Mouse (Mus musculus): Measurements from ENCODE around the gene Tuba1a. TPM values are rescaled to one million over a fixed set of nuclear protein-coding genes. Genes with fewer than 3 reads are reported as not detected.

The Tuba1a gene
- 915 and 964 TPM in 2 replicates for polyA plus RNA-seq (2015; fragmentation: Nextera tagmentation; extraction: Ambion mirVana)

DNA sequence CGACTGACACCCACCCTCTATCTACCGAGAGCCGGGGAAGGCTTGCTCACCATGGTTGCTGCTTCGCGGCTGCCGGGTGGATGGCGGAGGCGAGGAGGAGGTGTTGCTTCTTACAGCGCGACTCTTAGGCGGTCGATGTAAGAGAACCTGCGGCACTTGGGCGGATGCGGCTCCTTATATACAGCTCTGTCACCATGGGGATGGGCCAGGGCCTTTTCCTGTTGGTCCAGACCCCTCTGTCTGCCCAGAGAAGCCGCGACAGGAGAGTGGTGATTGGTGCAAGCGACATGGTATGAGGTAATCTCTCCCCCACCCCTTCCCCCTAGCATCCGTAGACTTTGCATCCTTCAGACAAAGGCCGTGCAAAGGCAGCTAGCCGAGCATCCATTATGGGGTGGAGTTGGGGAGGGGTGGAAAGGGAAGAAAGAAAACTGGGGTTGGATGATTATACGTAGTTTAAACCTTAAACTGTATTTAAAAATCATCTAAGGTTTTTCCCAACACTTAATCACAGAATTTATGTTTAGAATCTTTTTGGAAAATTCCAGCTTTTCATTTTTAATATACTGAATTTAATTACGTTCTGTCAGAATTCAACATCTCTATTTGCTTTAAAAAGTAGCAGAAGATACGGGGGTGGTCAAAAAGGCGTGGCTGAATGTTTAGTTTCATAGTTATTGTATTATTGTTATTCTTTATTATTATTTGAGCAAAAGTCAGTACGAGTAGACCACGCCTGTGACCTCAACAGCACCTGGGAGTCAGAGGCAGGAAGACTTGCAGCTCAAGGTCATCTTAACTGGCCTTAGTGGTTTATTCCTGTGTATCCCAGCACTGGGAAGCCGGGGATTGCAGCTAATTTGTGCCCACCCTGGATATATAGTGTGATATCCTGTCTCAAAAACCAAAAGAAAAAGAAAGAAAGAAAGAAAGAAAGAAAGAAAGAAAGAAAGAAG, at the start of gene Tuba1a, which contains the start of gene Gm49450:
TSS of gene Tuba1a (minus strand) at position 303 of the 956 bp plus-strand sequence.
TSS of gene Gm49450 (minus strand) at position 151 of the 956 bp plus-strand sequence.
- peaks cover 5% of the 10 kb centered on the region; the same call in 1 of the 2 replicates for H3K4me1 ChIP-seq
- 5% methylated on average over 28 of the region's 28 CpGs for WGBS
- ATAC-seq (ENCODE audit: insufficient read depth, low FRiP score, low read depth), result peak; percentile 97
- peak within 1 kb of the TSS; percentile 76 for H3K4me3 ChIP-seq (replicated peaks)
- no peaks in the 10 kb centered on the region for H3K9me3 ChIP-seq
- H3K36me3 ChIP-seq, result no peaks in the 10 kb centered on the region
- peak within 1 kb of the TSS; percentile 62 for H3K4me2 ChIP-seq
- peak within 1 kb of the TSS; percentile 82 for H3K9ac ChIP-seq
- peak within 1 kb of the TSS; percentile 97 for H3K27ac ChIP-seq
- H3K27me3 ChIP-seq (replicated peaks), result no peaks in the 10 kb centered on the region

DNA sequence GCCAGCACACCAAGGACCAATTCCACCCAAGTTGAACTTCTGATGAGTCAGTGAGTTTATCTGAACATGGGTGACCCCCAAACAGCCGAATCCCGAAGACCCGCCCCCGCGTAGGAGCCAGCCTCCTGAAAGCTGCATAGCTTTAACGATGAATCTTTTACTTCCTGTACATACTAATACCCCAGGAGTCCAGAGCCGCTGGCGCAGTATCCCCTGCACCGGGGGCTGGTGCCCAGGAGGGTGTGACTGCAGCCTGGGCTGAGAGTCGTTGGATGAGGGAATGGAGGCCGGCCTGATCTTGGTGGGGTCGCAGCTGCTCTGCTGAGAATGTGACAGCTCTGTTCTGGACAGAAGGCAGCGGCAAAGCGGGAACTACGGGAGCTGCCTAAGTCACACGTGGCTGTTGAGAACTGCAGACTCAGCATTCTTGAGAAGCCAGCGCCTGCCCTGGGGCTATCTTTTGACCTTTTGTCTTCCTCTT, 48.0 kb upstream of the Tuba1a start:
- Histone ChIP-seq H3K4me3 (replicated peaks) (peak overlapping the region; percentile 24; the same call in 1 of the 2 replicates), H3K36me3 (no peaks in the 10 kb centered on the region), H3K9me3 (no peaks in the 10 kb centered on the region), H3K4me2 (peak overlapping the region; percentile 63), H3K27ac (no peak overlapping the region), H3K4me1 (peaks cover 11% of the 10 kb centered on the region), H3K27me3 (replicated peaks) (no peaks in the 10 kb centered on the region), H3K9ac (no peak overlapping the region)
- WGBS, result 11% methylated on average over 17 of the region's 17 CpGs
- peak; percentile 19; the same call in 1 of the 2 replicates for ATAC-seq (ENCODE audit: insufficient read depth, low FRiP score, low read depth)

DNA sequence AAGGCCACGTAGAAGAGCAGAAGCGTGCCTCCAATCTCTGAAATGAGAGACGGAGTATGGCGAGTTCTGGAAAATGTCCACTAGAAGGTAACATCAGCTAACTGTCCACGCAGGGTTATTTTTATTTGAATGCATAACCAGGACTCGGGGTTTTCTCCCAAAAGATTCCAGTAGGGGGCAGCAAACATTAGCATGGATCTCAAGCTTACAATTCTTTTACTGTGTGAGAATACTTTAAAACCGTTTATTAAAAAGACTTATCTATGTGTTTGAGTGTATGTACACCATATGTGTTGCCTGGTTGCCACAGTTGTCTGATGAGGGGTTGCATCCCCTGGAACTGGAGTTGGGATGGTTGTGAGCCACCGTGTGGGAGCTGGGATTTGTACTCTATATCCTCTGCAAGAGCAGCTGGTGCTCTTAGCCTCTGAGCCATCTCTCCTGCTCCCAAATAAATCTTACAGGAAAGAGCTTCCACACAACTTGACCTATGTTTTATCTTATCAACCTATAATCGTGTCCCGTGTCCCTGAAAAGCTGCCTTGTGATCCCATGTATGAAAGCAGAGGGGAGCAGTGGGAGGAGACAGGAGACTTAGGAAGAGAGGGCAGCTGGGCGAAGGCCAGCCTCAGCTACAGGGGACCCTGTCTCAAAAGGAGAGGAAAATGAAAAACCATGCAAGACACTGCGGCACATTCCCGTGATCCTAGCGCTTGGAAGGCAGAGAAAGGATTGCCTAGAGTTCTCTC, 47.2 kb upstream of the Tuba1a start:
- Histone ChIP-seq H3K27me3 (replicated peaks) (no peaks in the 10 kb centered on the region), H3K27ac (peak overlapping the region; percentile 11; the same call in 1 of the 2 replicates), H3K9me3 (no peaks in the 10 kb centered on the region), H3K4me2 (peak overlapping the region; percentile 63), H3K9ac (no peak overlapping the region), H3K4me1 (peaks cover 11% of the 10 kb centered on the region), H3K4me3 (replicated peaks) (no peak overlapping the region), H3K36me3 (no peaks in the 10 kb centered on the region)
- WGBS, result 42% methylated on average over 14 of the region's 14 CpGs
- no peak for ATAC-seq (ENCODE audit: insufficient read depth, low FRiP score, low read depth)

DNA sequence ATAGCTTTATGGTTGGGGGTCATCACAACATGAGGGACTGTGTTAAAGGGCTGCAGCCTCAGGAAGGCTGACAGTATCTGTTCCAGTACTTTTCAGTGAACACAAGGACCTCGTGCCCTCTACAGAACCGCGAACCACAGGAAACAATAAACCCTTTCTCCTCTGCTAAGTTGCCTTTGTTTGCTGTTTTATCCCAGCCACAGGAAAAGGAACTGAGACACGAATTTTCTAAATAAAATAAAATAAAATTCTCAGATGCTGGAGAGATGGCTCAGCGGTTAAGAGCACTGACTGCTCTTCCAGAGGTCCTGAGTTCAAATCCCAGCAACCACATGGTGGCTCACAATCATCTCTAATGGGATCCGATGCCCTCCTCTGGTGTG, 45.3 kb upstream of the Tuba1a start:
- no peaks in the 10 kb centered on the region for H3K27me3 ChIP-seq (replicated peaks)
- no peaks in the 10 kb centered on the region for H3K9me3 ChIP-seq
- no peak overlapping the region for H3K4me2 ChIP-seq
- no peak overlapping the region for H3K9ac ChIP-seq
- H3K27ac ChIP-seq, result no peak overlapping the region
- H3K4me3 ChIP-seq (replicated peaks), result no peak overlapping the region
- H3K4me1 ChIP-seq, result peaks cover 11% of the 10 kb centered on the region
- no peak for ATAC-seq (ENCODE audit: insufficient read depth, low FRiP score, low read depth)
- WGBS, result 47% methylated on average over 6 of the region's 6 CpGs
- H3K36me3 ChIP-seq, result no peaks in the 10 kb centered on the region

DNA sequence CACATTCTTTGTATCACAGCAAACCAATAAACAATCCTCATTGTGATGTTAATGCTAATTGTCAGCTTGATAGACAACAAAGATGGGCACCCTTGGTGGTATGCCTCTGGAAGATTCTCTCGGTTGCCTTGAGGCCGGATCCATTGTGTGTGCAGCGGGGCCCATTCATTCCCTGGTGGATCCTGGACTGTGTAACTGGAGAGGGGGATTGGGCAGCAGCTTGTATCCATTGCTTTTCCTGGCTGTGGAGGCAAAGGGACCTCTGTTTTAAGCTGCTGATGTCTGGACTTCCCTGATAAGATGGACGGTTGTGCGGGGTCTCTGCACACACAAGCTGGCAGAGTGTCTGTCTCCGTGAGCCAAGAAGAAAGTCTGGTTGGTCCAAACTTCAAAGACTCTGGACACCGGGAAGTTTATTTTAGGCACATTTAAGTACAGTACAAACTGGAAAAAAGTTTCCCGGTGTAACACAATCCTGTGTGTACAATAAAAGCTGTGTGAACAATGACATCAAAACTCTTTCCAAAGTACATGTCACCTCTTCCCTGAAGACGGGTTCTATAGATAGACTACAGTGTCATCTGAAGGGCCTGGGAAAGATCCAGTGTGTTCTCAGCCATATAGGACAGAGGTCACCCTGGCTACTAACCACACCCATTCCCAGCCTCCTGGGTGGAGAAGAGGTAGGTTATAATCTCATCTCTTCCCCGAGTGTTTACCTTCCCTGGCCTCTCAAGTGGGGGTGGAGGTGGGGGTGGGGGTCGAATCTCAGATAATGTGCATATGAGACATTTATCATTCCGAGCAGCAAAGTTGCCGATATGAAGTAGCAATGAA, 44.7 kb upstream of the Tuba1a start:
- Histone ChIP-seq H3K4me1 (peaks cover 11% of the 10 kb centered on the region), H3K4me2 (no peak overlapping the region), H3K27ac (no peak overlapping the region), H3K27me3 (replicated peaks) (no peaks in the 10 kb centered on the region), H3K4me3 (replicated peaks) (no peak overlapping the region), H3K36me3 (no peaks in the 10 kb centered on the region), H3K9ac (no peak overlapping the region), H3K9me3 (no peaks in the 10 kb centered on the region)
- WGBS, result 32% methylated on average over 13 of the region's 13 CpGs
- ATAC-seq (ENCODE audit: insufficient read depth, low FRiP score, low read depth), result no peak

DNA sequence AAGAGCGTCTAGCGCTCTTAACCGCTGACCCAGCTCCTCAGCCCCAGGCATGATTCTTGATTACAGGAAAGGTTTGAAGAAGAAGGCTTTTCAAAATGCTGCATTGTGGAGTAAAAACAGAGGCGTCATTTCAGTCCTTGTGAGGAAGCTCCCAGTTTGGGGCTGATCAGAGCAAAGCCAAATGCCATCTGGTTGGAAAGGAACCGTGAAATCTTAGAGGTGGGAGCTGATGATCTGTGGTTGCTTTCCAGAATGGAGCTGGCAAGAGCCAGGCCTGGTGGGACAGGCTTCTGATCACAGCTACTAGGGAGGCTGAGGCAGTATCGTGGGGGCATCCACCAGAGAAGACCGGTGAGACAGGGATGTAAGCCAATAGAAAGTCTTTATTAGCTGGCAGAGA, 43.3 kb upstream of the Tuba1a start:
- H3K27ac ChIP-seq, result no peak overlapping the region
- H3K4me1 ChIP-seq, result peaks cover 11% of the 10 kb centered on the region
- H3K9me3 ChIP-seq, result no peaks in the 10 kb centered on the region
- no peak for ATAC-seq (ENCODE audit: insufficient read depth, low FRiP score, low read depth)
- 84% methylated on average over 7 of the region's 7 CpGs for WGBS
- no peaks in the 10 kb centered on the region for H3K27me3 ChIP-seq (replicated peaks)
- H3K9ac ChIP-seq, result no peak overlapping the region
- H3K36me3 ChIP-seq, result no peaks in the 10 kb centered on the region
- no peak overlapping the region for H3K4me3 ChIP-seq (replicated peaks)
- H3K4me2 ChIP-seq, result no peak overlapping the region

DNA sequence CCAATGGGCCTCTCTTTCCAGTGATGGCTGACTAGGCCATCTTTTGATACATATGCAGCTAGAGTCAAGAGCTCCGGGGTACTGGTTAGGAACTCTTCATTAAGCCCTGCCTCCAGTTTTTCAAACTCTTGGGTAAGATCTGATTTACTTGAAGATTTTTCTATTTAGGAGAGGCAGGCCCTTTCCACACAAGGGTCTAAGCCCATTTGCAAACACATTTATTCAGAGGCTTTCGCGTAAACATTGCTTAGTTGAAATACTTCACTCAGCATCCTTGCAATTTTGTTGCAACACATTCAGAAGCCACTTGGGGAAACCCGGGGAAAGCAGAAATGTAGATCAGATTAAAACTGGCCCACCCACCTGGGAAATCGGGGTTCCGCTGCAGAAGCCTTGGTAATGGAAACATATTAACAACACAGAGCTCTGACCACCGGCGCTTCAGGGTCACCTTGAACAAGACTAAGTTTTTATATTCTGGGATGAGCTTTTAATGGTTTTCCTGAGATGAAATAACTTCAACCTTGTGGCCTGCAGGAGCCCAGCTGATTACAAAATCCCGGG, 41.5 kb upstream of the Tuba1a start:
- WGBS, result 81% methylated on average over 9 of the region's 9 CpGs
- Histone ChIP-seq H3K4me3 (replicated peaks) (no peak overlapping the region), H3K9me3 (no peaks in the 10 kb centered on the region), H3K4me1 (peaks cover 11% of the 10 kb centered on the region; the same call in 1 of the 2 replicates), H3K9ac (no peak overlapping the region), H3K27ac (no peak overlapping the region), H3K36me3 (no peaks in the 10 kb centered on the region), H3K4me2 (no peak overlapping the region), H3K27me3 (replicated peaks) (no peaks in the 10 kb centered on the region)
- no peak for ATAC-seq (ENCODE audit: insufficient read depth, low FRiP score, low read depth)

DNA sequence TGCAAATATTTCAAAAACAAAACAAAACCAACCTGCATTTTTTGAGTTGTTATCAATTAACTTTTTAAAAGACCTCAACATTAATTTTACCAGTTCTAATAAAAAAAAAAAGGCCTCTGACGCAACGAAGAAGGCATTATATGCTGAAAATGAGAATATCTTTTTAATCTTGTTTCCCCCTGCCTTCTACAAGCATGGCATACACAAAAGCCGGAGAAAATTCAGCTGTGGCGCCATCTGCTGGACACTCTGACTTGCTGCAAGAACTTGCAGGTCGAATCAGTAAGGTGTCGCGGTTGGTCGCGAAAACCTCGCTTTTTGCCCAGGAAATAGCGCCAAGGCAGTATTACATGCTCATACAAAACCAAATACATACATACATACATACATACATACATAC, 40.4 kb upstream of the Tuba1a start:
- no peak overlapping the region for H3K9ac ChIP-seq
- peaks cover 12% of the 10 kb centered on the region; the same call in 1 of the 2 replicates for H3K4me1 ChIP-seq
- H3K4me2 ChIP-seq, result peak overlapping the region; percentile 62; the same call in 1 of the 2 replicates
- no peaks in the 10 kb centered on the region for H3K9me3 ChIP-seq
- no peak overlapping the region for H3K4me3 ChIP-seq (replicated peaks)
- no peaks in the 10 kb centered on the region for H3K36me3 ChIP-seq
- H3K27ac ChIP-seq, result no peak overlapping the region; the same call in 1 of the 2 replicates
- ATAC-seq (ENCODE audit: insufficient read depth, low FRiP score, low read depth), result no peak
- H3K27me3 ChIP-seq (replicated peaks), result no peaks in the 10 kb centered on the region
- 3% methylated on average over 11 of the region's 11 CpGs for WGBS

DNA sequence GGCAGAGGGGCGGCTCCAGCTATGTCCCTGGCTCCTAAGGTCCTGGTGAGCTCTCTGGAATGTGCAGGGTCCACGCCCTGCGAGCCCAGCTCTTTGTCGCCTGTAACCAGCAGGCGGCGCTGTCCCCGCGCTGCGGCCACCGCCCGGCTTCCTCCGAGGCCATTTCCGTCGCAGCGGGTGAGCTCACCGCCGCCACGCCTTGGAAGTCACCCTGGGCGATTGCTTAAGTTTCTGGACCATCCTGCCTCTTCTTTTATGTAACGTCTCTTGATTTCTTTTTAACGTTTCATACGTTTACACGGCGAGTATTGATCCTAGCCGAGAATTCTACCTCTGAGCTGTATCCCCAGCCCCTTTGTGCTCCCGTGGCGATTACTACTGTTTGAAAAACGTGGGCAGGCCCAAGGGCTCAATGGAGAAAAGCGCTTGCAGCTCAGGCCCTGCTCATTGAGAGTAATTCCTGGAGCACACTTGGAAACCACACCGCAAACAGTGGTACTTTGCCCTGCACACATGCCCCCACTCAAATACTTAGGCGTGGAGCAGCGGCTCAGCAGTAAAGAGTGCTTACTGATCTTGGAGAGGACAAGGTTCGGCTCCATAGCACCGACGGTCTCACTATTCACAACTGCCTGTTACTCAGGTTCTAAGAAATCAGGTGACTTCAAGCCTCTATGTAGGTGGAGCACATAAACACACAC, 39.7 kb upstream of the Tuba1a start:
- Histone ChIP-seq H3K4me1 (peaks cover 12% of the 10 kb centered on the region; the same call in 1 of the 2 replicates), H3K9ac (no peak overlapping the region), H3K9me3 (no peaks in the 10 kb centered on the region), H3K4me2 (peak overlapping the region; percentile 62), H3K27ac (peak overlapping the region; percentile 91), H3K36me3 (no peaks in the 10 kb centered on the region), H3K4me3 (replicated peaks) (peak overlapping the region; percentile 31), H3K27me3 (replicated peaks) (no peaks in the 10 kb centered on the region)
- ATAC-seq (ENCODE audit: insufficient read depth, low FRiP score, low read depth), result peak; percentile 90
- WGBS, result 5% methylated on average over 35 of the region's 35 CpGs

DNA sequence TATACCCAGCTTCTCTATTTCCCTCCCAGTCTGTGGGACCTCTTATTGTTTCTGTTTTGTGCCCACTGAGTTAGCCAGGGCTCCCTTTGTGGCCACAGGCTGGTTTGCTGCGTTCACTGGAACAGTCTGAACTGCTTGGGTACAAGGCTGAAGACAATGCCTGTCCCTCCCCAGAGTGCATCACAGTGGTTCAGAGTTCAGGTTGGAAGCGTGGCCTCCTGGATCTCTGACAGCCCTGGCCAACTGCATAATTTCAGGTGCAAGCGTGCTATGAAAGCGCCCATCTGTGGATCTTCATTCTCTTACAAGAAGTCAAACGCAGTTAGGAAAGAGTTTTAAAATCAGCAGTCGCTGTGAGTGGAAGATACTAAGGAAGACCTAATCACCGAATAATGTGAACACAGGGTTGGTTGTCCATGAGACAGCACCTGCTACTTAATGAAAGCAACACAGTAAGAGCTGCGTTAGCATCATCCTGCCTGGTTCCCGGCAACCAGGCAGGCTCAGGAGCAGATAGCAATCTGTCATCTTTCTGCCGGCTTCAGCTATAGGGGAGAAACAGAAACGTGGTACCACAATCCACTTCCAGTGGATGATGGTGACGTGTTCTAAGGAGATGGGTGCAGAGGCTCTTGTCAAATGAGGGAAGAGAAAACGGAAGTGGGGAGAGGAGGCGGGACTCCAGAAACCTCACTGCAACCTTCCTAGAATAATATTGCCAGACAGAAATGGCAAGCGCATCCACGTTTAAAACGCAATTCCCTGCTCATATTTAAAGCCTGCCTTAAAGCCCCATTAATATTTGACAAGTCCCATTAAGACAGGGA, 38.8 kb upstream of the Tuba1a start:
- Histone ChIP-seq H3K27me3 (replicated peaks) (no peaks in the 10 kb centered on the region), H3K4me1 (peaks cover 12% of the 10 kb centered on the region; the same call in 1 of the 2 replicates), H3K4me2 (peak overlapping the region; percentile 62), H3K9ac (no peak overlapping the region), H3K36me3 (no peaks in the 10 kb centered on the region), H3K4me3 (replicated peaks) (peak overlapping the region; percentile 31), H3K9me3 (no peaks in the 10 kb centered on the region), H3K27ac (peak overlapping the region; percentile 91; the same call in 1 of the 2 replicates)
- 28% methylated on average over 17 of the region's 17 CpGs for WGBS
- ATAC-seq (ENCODE audit: insufficient read depth, low FRiP score, low read depth), result peak; percentile 40; the same call in 1 of the 2 replicates
